Mouse (Mus musculus) forebrain, postnatal 0 days (tissue): Measurements from ENCODE around the gene Tpcn1. TPM values are rescaled to one million over a fixed set of nuclear protein-coding genes. Genes with fewer than 3 reads are reported as not detected.

ENCODE experiments used
- ATAC-seq: fragments of 200-750 bp; cut with Nextera tagmentation; 2 replicates; pipeline ENCODE4 v1.8.0; 2017; ENCODE audit warnings: mild to moderate bottlenecking, moderate library complexity
- DNase-seq: peaks from one replicate; pipeline ENCODE4 v3.0.0-alpha.2; 2015
- H3K27ac ChIP-seq: fragments of 300-500 bp; sonication (generic); 2 replicates; pipeline ENCODE4 v1.5.1; 2014; ENCODE audit warnings: low read depth, mild to moderate bottlenecking, antibody characterized with exemption, low read length, moderate library complexity, mixed read lengths
- H3K27me3 ChIP-seq: fragments of 300-500 bp; sonication (generic); 2 replicates; pipeline ENCODE4 v1.6.1; 2014; ENCODE audit warnings: mild to moderate bottlenecking, low read length, mixed read lengths; ENCODE audit not compliant: insufficient read depth
- H3K36me3 ChIP-seq: fragments of 300-500 bp; sonication (generic); 2 replicates; pipeline ENCODE4 v1.6.1; 2014; ENCODE audit warnings: mild to moderate bottlenecking, moderate library complexity; ENCODE audit not compliant: insufficient read depth
- H3K4me1 ChIP-seq: fragments of 300-500 bp; sonication (generic); 2 replicates; pipeline ENCODE4 v1.6.1; 2014; ENCODE audit warnings: antibody characterized with exemption; ENCODE audit not compliant: insufficient read depth
- H3K4me2 ChIP-seq: fragments of 300-500 bp; sonication (generic); 2 replicates; pipeline ENCODE4 v1.6.1; 2014; ENCODE audit warnings: low read depth, mild to moderate bottlenecking, moderate library complexity
- H3K4me3 ChIP-seq: fragments of 300-500 bp; sonication (generic); 2 replicates; pipeline ENCODE4 v1.5.1; 2014; ENCODE audit warnings: low read depth, low read length, mixed read lengths
- H3K9ac ChIP-seq: fragments of 300-500 bp; sonication (generic); 2 replicates; pipeline ENCODE4 v1.6.1; 2014; ENCODE audit warnings: mild to moderate bottlenecking
- H3K9me3 ChIP-seq: fragments of 300-500 bp; sonication (generic); 2 replicates; pipeline ENCODE4 v1.6.1; 2016; ENCODE audit warnings: low read length
- CTCF ChIP-seq: sonication (generic); IDR thresholded peaks from 2 replicates; pipeline ENCODE4 v1.5.1; 2016; ENCODE audit warnings: antibody characterized with exemption, control low read depth, low read depth
- WGBS: fragments of 180-500 bp; shearing (Covaris S2); extraction: QIAGEN DNeasy Blood & Tissue Kit; methylation state at CpG from one replicate; pipeline ENCODE4 v1.1.7; 2014; 5-methylcytosine and 5-hydroxymethylcytosine counted together
- polyA plus RNA-seq: library from polyadenylated mRNA; unstranded; fragments of >200 nt; fragmentation: Nextera tagmentation; extraction: Ambion mirVana; gene quantifications from 2 replicates; pipeline ENCODE4 v1.2.1, GENCODE M21; 2015
- total RNA-seq: library from RNA; depleted of rRNA; stranded (reverse); fragments of >200 nt; gene quantifications from 2 replicates; pipeline ENCODE4 v1.2.3, GENCODE M21; 2014

The Tpcn1 gene
- total and polyA plus RNA-seq, 2 experiments from 2014 or later, result 11.1 to 14.3 TPM

GRCm38 (mm10) chr5:120548236-120548850 lies 40.1 kb downstream of the Tpcn1 start:
- H3K27ac ChIP-seq, result no peak overlapping the region
- H3K9me3 ChIP-seq, result no peaks in the 10 kb centered on the region
- no peak overlapping the region for H3K4me3 ChIP-seq
- H3K9ac ChIP-seq, result no peak overlapping the region
- ATAC-seq, result no peak
- no peaks in the 10 kb centered on the region for H3K27me3 ChIP-seq
- no peak for DNase-seq
- H3K4me2 ChIP-seq, result no peak overlapping the region
- no peaks in the 10 kb centered on the region for H3K4me1 ChIP-seq
- TF ChIP-seq CTCF, result no peak
- peaks cover 22% of the 10 kb centered on the region for H3K36me3 ChIP-seq
- WGBS, result 79% methylated on average over 11 of the region's 11 CpGs

- TF ChIP-seq CTCF, result no peak
- WGBS, result 71% methylated on average over 4 of the region's 5 CpGs
- Histone ChIP-seq H3K36me3 (peaks cover 20% of the 10 kb centered on the region), H3K4me2 (no peak overlapping the region), H3K9ac (no peak overlapping the region), H3K4me1 (no peaks in the 10 kb centered on the region), H3K27me3 (no peaks in the 10 kb centered on the region), H3K27ac (no peak overlapping the region), H3K9me3 (no peaks in the 10 kb centered on the region), H3K4me3 (no peak overlapping the region)
- no peak for DNase-seq
- no peak for ATAC-seq
Observed at GRCm38 (mm10) chr5:120536632-120537031, 51.8 kb downstream of the Tpcn1 start.

- TF ChIP-seq CTCF, result no peak
- WGBS, result 54% methylated on average over 13 of the region's 13 CpGs
- Histone ChIP-seq H3K4me3 (no peak overlapping the region), H3K4me1 (no peaks in the 10 kb centered on the region), H3K27me3 (no peaks in the 10 kb centered on the region), H3K27ac (no peak overlapping the region), H3K9me3 (no peaks in the 10 kb centered on the region), H3K9ac (no peak overlapping the region), H3K36me3 (peaks cover 20% of the 10 kb centered on the region), H3K4me2 (no peak overlapping the region)
- ATAC-seq (peak; percentile 42), DNase-seq (no peak)
Observed at GRCm38 (mm10) chr5:120536046-120536445, 52.4 kb downstream of the Tpcn1 start.

GRCm38 (mm10) chr5:120534686-120535075 lies 53.8 kb downstream of the Tpcn1 start:
- WGBS, result 41% methylated on average over 2 of the region's 2 CpGs
- Histone ChIP-seq H3K27ac (peak overlapping the region; percentile 69), H3K9me3 (no peaks in the 10 kb centered on the region), H3K4me2 (no peak overlapping the region), H3K4me1 (no peaks in the 10 kb centered on the region), H3K4me3 (no peak overlapping the region), H3K36me3 (peaks cover 17% of the 10 kb centered on the region), H3K9ac (no peak overlapping the region), H3K27me3 (no peaks in the 10 kb centered on the region)
- no peak for TF ChIP-seq CTCF
- ATAC-seq, result peak; percentile 46
- DNase-seq, result no peak

- no peak for TF ChIP-seq CTCF
- no peak overlapping the region for H3K9ac ChIP-seq
- peaks cover 13% of the 10 kb centered on the region; the same call in 1 of the 2 replicates for H3K36me3 ChIP-seq
- H3K4me1 ChIP-seq, result no peaks in the 10 kb centered on the region
- ATAC-seq, result peak; percentile 49
- peak overlapping the region; percentile 69 for H3K27ac ChIP-seq
- no peak overlapping the region for H3K4me3 ChIP-seq
- H3K27me3 ChIP-seq, result no peaks in the 10 kb centered on the region
- WGBS, result 31% methylated on average over 15 of the region's 15 CpGs
- no peak overlapping the region for H3K4me2 ChIP-seq
- H3K9me3 ChIP-seq, result no peaks in the 10 kb centered on the region
- DNase-seq, result no peak
Observed at GRCm38 (mm10) chr5:120534071-120534685, 54.3 kb downstream of the Tpcn1 start.

- Histone ChIP-seq H3K27ac (no peak overlapping the region), H3K27me3 (no peaks in the 10 kb centered on the region), H3K9me3 (no peaks in the 10 kb centered on the region), H3K36me3 (no peaks in the 10 kb centered on the region), H3K4me3 (no peak overlapping the region), H3K9ac (no peak overlapping the region), H3K4me1 (no peaks in the 10 kb centered on the region), H3K4me2 (no peak overlapping the region)
- 85% methylated on average over 8 of the region's 8 CpGs for WGBS
- no peak for TF ChIP-seq CTCF
- ATAC-seq, result no peak
- DNase-seq, result no peak
Observed at GRCm38 (mm10) chr5:120531631-120532030, 56.8 kb downstream of the Tpcn1 start.

GRCm38 (mm10) chr5:120527296-120527964 lies 61.0 kb downstream of the Tpcn1 start:
- no peak for TF ChIP-seq CTCF
- Histone ChIP-seq H3K36me3 (no peaks in the 10 kb centered on the region), H3K4me3 (no peak overlapping the region), H3K9ac (no peak overlapping the region), H3K27ac (no peak overlapping the region), H3K4me2 (no peak overlapping the region), H3K9me3 (no peaks in the 10 kb centered on the region), H3K27me3 (no peaks in the 10 kb centered on the region), H3K4me1 (no peaks in the 10 kb centered on the region)
- no peak for ATAC-seq
- 90% methylated on average over 17 of the region's 20 CpGs for WGBS
- no peak for DNase-seq
